Mouse (Mus musculus): ENCODE measurements around the gene Kiss1. TPM values are rescaled to one million over a fixed set of nuclear protein-coding genes. Genes with fewer than 3 reads are reported as not detected.
A peak's percentile ranks its signal among the peaks of the same experiment; 100 is the strongest.

The Kiss1 gene
- not detected in 2 replicates for total RNA-seq (2021)
- long read RNA-seq, experiment 1, result 0 reads
- long read RNA-seq, experiment 2, result 0 reads

DNA sequence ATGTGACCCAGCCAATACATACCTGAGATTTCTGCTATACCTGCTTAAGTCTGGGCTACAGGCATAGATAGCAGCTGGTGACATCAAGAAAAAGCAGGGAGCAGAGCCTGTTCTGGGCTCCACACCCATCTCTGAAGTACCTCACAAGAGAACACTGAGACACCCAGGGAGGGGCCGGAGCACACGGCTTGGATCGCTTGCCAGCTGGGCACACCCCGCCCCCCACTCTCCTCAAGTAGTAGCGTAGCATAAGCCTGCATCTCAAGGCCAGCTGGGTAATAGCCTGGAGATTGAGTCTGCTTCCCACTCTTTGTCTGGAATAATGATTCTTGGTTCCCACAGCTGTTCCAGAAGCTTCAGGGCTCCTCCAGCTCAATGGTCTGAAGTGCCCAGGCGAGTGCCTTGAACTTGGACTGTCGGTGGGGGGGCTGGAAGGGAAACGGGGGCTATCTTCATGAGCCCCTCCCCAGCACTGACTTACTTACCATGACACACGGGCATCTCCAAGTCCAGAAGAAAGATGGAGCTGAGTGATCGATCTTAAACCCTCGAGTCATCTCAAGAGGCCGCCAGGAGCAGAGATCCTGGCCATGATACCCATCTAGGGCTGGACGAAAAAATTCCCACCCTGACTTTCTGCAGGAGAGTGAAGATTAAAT is at the start of gene Kiss1:
Gene Kiss1 (plus strand): TSS at position 609 of the 659 bp plus-strand sequence.
- DNase-seq, result no peak

GRCm38 (mm10) chr1:133274163-133274562 is 47.5 kb upstream of the Kiss1 start:
- DNase-seq, result no peak

DNA sequence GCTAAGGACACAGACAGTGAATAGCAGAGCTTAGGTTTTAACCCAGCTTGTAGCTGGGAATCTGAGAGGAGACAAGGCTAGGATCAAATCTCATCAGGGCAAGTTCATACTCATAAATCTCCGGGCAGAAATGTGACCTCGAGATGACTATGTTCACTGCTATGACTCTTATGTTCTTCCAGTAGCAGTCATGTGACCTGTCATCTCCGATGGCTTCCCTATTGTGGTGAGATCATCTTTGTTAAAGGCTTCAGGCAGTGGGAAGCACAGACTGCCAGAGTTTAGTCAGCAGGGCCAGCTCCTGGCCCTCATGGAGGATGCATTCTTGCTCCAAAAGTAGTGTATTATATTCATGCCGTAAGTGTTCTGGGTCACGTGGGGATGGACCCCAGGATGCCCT is 44.7 kb upstream of the Kiss1 start:
- no peak for DNase-seq

GRCm38 (mm10) chr1:133278539-133278938 is 43.1 kb upstream of the Kiss1 start:
- no peak for DNase-seq

DNA sequence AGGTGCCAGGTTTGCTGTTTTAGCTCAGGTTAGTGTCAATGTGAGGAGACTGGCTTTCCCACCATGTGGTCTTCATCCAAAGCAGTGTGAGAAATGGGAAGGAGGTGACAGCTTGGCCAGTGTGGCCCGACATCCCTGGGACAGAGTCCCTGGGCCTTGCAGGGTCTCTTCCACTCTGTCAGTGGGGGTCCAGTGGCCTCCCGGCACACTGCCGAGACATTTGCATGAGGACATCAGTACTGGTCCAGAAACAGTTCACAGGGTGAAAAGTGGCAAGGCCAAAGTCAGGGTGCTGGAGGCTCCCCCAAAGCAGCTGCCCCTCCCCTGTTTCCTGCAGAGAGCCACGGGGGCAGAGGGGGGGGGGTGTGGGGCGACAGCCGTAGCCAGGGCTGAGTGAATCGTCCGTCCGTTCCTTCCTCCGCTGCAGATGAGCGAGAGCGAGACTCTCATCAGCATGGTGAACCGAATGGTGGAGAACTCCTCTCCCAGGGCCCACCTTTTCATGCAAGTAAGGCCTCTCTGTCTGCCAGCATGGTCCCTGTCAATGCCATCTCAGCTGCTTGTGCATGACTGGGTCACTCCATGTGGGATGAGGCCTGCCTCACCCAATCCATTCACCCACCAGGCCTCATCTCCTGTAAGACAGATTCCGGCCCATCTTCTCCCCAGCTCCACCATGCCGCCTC is 42.6 kb upstream of the Kiss1 start:
- no peak for DNase-seq

GRCm38 (mm10) chr1:133279632-133280093 is 42.0 kb upstream of the Kiss1 start:
- DNase-seq, result no peak

DNA sequence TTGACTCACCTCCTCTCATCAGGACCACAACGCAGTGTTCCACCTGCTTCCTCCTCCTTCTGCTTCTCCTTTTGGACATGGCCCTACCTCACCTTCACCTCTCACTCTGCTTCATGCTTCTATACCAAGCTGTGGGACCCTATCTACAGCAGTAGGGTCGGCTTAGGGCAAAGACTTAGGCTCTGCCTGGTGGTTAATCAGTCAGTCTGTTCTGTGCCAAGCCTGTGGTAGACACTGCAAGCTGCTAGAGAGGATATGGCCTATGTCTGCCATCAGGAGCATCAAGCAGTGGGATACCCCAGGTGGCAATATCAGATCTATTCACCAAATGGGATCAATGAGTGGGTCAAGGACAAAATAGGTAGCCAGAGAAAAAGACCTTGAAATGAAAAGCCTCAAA is 41.1 kb upstream of the Kiss1 start:
- DNase-seq, result no peak

GRCm38 (mm10) chr1:133285907-133286306 is 35.8 kb upstream of the Kiss1 start:
- DNase-seq, result peak; percentile 27

- no peak for DNase-seq
These were observed 34.6 kb upstream of the Kiss1 start for GRCm38 (mm10) chr1:133287051-133287450.

GRCm38 (mm10) chr1:133287880-133288279 is 33.8 kb upstream of the Kiss1 start:
- no peak for DNase-seq

DNA sequence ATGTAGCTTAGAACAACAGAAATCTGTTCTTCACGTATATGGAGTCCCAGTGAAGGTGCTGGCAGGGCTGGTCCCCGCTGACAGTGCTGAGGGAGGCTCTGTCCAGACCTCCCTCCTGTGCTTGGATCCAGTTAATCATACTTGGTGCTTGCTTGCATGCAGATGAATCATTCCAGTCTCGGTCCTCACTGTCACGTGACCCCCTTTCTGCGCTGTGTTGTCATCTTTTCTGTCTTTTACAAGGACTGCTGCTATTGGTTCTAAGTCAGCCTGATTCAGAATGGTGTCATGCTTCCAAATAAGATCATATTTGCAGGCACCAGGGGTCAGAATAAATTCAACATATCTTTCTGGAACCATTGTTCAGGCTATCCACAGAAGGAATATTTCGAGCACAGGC is 29.8 kb upstream of the Kiss1 start:
- peak; percentile 40 for DNase-seq

GRCm38 (mm10) chr1:133292608-133293007 is 29.1 kb upstream of the Kiss1 start:
- no peak for DNase-seq

- peak; percentile 40 for DNase-seq
These were observed 25.3 kb upstream of the Kiss1 start for GRCm38 (mm10) chr1:133296376-133296775.

DNA sequence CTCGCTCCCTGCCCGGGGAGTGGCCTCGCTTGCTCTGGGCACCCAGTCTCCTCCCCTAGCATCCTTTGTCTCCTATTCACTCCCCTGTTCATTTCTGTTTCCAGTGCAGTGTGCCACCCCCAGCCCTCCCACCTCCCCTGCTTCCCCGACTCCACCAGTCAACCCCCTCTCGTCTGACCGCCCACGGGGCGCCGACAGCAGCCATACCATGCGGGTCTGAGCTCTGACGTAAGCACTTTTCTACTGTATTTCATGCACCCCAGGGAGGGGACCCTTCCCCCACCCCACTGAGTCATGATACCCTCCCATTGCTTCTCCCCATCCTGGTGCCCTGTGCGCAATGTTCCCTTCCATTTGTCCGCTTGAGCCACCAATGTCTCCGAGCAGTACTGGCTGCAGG is 22.9 kb upstream of the Kiss1 start:
- no peak for DNase-seq

DNA sequence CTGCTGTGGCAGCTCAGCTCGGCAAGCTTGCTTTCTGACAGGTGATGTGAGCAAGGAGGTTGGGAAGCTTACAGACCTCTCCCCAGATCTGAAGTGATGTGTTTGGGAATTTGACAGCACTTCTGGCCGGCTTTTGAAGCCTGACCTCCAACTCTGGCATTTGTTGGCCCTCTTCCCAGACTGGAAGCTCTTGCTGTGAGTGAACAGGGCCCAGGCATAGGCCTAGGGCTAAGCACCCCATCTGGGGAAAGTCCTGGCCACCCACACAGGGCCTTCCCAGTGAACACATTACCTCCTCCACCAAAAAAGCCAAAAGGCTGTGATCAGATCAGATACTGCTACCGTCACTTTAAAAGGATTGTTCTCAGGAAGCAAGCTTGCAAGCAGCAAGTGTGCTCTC is 19.1 kb upstream of the Kiss1 start:
- peak; percentile 89 for DNase-seq

DNA sequence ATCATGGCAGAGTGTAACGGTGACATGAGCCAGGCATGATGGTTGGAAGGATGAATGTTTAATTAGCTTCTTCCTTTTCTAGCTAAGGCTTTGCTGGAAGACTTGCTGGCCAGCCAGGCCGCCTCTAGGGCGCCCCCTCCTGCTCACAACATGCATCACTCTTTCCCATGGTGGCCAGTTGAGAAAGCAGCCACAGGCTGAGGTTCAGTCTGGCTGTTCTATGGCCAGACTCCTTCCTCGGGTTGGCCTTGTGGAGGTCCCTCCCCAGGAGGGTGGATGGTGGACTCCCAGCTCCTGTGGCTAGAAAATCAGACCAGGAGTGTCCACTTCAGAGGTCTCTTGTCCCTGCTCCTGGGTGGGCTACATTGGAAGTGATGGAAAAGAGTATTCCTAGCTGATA is 14.8 kb upstream of the Kiss1 start:
- peak; percentile 90 for DNase-seq

DNA sequence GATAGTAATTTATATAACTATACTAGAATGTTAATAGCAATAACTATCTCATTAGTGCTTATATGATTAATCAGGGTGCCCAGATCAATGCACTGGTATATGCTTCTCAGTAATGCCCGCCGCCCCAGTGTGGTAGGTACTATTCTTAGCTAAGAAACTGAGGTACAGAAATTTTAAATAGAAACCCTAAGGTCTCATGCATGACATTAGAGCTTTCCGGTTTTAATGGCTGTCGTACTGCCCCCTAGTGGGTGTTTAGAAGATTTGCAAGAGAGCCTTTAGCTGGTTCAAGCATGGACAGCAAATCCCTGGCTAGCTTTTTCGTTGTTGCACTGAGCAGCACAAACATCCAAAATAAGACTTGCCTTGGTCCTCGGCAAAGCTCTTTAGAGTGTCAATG is 14.4 kb upstream of the Kiss1 start:
- DNase-seq, result peak; percentile 72

DNA sequence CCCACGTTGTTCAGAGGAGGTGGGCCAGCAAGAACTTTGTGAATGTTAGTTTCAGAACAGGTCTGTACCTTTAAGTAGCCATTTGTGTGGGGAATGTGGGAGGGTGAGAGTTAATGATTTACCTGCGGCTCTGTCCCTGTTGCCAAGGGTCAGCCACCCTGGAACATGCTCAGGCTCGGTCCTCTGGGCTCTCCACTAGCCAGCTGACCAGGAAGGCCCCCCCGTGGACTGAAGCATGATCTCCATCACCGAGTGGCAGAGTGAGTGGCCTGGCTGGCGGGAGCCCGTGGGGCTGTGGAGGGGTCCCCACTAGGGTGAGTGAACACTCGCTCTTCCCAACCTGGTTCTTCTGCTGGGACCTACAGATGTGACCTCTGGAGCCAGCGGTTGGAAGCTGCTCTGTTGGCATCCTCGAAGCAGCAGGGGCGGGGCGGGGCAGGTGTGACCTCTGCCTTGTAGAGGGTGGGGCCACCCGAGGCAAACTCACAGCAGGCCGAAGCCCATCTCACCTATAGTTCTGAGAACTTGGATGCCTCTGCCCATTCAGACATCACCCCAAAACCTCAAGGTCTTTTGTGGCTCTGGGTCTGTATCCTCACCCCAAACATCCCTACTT is 11.9 kb upstream of the Kiss1 start, which contains the start of gene Golt1a:
Gene Golt1a (plus strand): TSS at position 149 of the 616 bp plus-strand sequence.
- no peak for DNase-seq

GRCm38 (mm10) chr1:133311240-133311639 is 10.4 kb upstream of the Kiss1 start:
- no peak for DNase-seq

DNA sequence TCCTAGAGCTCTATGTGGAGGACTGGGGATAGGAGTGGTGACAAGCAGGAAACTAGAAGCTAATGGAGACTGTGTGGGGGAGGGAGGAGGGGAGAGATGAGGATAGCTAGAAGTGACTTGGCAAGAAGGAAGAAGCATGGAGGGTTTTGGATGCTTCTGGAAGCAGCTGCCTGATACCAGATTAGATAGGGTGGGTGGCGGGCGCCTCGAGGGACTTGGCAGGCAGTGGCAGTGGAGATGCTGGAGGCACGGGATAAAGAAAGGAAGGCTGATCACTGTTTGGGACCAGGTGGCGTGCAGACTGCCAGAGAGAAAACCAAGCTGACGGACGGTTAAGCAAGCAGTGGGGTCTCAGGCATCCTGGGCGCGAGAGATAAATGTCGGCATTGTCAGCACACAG is 9.7 kb upstream of the Kiss1 start:
- no peak for DNase-seq

DNA sequence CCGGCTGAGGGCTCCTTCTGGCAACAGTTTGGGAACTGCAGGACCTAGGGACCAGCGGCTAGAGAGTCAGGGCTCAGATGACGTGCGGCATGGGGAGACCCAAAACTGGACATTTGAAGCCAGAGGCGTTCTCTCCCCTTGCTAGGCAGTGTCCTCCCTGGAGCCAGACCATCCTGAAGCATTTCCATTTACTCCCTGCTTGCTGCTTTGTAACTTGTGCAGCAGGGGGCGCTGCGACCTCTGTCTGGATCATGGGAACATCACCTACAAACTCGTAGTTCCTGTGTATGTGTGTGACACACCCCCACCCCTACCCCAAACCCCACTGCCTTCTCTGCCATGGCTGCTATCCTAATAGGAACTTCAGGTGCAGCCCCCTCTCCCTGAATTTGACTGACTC is 7.3 kb upstream of the Kiss1 start:
- DNase-seq, result peak; percentile 83

DNA sequence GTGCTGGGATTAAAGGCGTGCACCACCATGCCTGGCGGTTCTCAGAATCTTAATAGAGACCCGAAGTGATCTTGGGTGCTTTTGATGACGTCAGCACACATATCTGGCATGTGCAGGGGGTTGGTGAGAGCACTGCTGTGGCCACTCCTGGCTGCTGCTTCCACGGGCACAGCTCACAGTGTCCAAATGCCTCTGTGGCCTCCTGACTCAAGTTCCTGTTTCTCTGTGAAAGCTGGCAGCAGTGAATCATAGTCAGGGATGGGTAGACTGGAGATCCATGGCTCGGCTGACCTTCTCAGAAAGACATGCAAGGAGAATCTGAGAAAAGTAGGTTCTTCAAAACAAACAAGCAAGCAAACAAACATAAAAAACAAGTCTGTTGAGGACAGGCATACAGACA is 5.9 kb upstream of the Kiss1 start:
- no peak for DNase-seq

- no peak for DNase-seq
These were observed 5.1 kb upstream of the Kiss1 start for GRCm38 (mm10) chr1:133316577-133316976.
